Mouse (Mus musculus) myocyte (in vitro differentiated cells): ENCODE measurements around the gene Tmem236. TPM values are rescaled to one million over a fixed set of nuclear protein-coding genes. Genes with fewer than 3 reads are reported as not detected.
"Not testable (repeated sequence)": the region's sequence is repeated elsewhere in the genome, so short reads cannot be mapped to it uniquely, and the experiment has no call there.

Experiments
- H3K27me3 ChIP-seq: one replicate; pipeline ENCODE4 v1.6.1; 2011; ENCODE audit not compliant: control insufficient read depth, insufficient read depth, insufficient read length
- H3K36me3 ChIP-seq: one replicate; pipeline ENCODE4 v1.6.1; 2011; ENCODE audit not compliant: control insufficient read depth, insufficient read depth
- H3K4me2 ChIP-seq: one replicate; pipeline ENCODE4 v1.6.1; 2011; ENCODE audit warnings: low read depth, control low read depth
- H3K4me3 ChIP-seq: one replicate; pipeline ENCODE4 v1.5.1; 2011; ENCODE audit warnings: mild to moderate bottlenecking, control low read depth, moderate library complexity
- H3K79me2 ChIP-seq: one replicate; pipeline ENCODE4 v1.6.1; 2011; ENCODE audit not compliant: control insufficient read depth, insufficient read depth
- H3ac ChIP-seq: one replicate; pipeline ENCODE4 v1.6.1; 2011; ENCODE audit not compliant: control insufficient read depth, insufficient read length
- CEBPB ChIP-seq: IDR thresholded peaks from 2 replicates; pipeline ENCODE4 v1.6.1; 2011; ENCODE audit warnings: mild to moderate bottlenecking, moderate library complexity; ENCODE audit not compliant: poor library complexity, insufficient read depth, severe bottlenecking
- E2F4 ChIP-seq: IDR thresholded peaks from one replicate; pipeline ENCODE4 v1.6.1; 2011; ENCODE audit warnings: mild to moderate bottlenecking, control low read depth, moderate library complexity; ENCODE audit not compliant: insufficient read depth
- MAX ChIP-seq: IDR thresholded peaks from one replicate; pipeline ENCODE4 v1.6.1; 2011; ENCODE audit warnings: low read depth, mild to moderate bottlenecking, control low read depth
- MYOD1 ChIP-seq, 3 experiments: IDR thresholded peaks; one replicate each; pipeline ENCODE4 v1.6.1; 2011; ENCODE audit warnings: control low read depth in 2 of 3, low read depth in 2 of 3, mild to moderate bottlenecking in 2 of 3, moderate library complexity in 1 of 3; ENCODE audit not compliant: insufficient read length in 2 of 3, control insufficient read depth in 1 of 3
- MYOG ChIP-seq, 3 experiments: IDR thresholded peaks; one replicate each; pipeline ENCODE4 v1.6.1; 2011; ENCODE audit warnings: control low read depth in 2 of 3, low read depth in 2 of 3, mild to moderate bottlenecking in 2 of 3; ENCODE audit not compliant: insufficient read length in 2 of 3, control insufficient read depth in 1 of 3, insufficient read depth in 1 of 3
- POLR2A ChIP-seq: IDR thresholded peaks from one replicate; pipeline ENCODE4 v1.6.1; 2011; ENCODE audit warnings: low read depth, mild to moderate bottlenecking, control low read depth, moderate library complexity; ENCODE audit not compliant: insufficient read length
- POLR2AphosphoS2 ChIP-seq: IDR thresholded peaks from one replicate; pipeline ENCODE4 v1.6.1; 2011; ENCODE audit warnings: low read depth, control low read depth; ENCODE audit not compliant: insufficient read length
- REST ChIP-seq: IDR thresholded peaks from one replicate; pipeline ENCODE4 v1.6.1; 2011; ENCODE audit warnings: mild to moderate bottlenecking, control low read depth, moderate library complexity; ENCODE audit not compliant: insufficient read depth, insufficient read length
- SRF ChIP-seq: IDR thresholded peaks from one replicate; pipeline ENCODE4 v1.6.1; 2011; ENCODE audit warnings: low read depth; ENCODE audit not compliant: control insufficient read depth, insufficient read length
- TCF12 ChIP-seq: IDR thresholded peaks from one replicate; pipeline ENCODE4 v1.6.1; 2011; ENCODE audit warnings: mild to moderate bottlenecking, control low read depth; ENCODE audit not compliant: poor library complexity, insufficient read depth, severe bottlenecking
- TCF3 ChIP-seq: IDR thresholded peaks from one replicate; pipeline ENCODE4 v1.6.1; 2011; ENCODE audit warnings: low read depth, control low read depth; ENCODE audit not compliant: insufficient read length
- USF1 ChIP-seq: IDR thresholded peaks from one replicate; pipeline ENCODE4 v1.6.1; 2011; ENCODE audit warnings: low read depth, mild to moderate bottlenecking, control low read depth, moderate library complexity
- polyA plus RNA-seq: library from polyadenylated mRNA; unstranded; fragments of >200 nt; fragmentation: generic; extraction: Trizol; gene quantifications from one replicate; pipeline ENCODE4 v1.2.1, GENCODE M21; 2012; ENCODE audit warnings: missing spikeins

Gene Tmem236
- polyA plus RNA-seq, 1 experiment = 0.08 TPM

DNA sequence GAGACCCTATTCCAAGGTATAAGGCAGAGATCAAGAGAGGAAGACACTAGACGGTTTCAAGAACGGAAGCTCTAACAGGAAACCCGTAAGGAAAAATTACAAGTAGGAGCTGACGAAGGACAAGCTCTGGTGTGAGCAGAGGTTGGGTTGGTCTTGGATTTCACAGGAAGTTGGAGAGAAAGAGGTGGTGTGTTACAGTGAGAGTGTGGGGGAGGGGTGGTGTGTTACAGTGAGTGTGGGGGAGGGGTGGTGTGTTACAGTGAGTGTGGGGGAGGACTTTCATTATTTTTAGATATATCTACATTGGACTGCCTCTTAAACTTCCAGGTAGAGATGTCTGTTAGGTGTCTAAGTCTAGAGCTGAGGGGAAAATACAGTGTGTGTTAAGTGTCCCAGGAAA lies 16.4 kb downstream of the Tmem236 start:
- Histone ChIP-seq H3K27me3 (no peaks in the 10 kb centered on the region), H3ac (no peak overlapping the region), H3K79me2 (no peaks in the 10 kb centered on the region), H3K4me3 (no peak overlapping the region), H3K36me3 (no peaks in the 10 kb centered on the region), H3K4me2 (no peak overlapping the region)
- TF ChIP-seq CEBPB = no peak
- TF ChIP-seq E2F4 = no peak
- no peak for TF ChIP-seq USF1
- no peak for TF ChIP-seq MYOG (IDR thresholded peaks at IDR 0.05; ENCODE audit: control insufficient read depth in 1 of 3, insufficient read depth in 1 of 3, insufficient read length in 2 of 3, low read depth in 2 of 3)
- TF ChIP-seq SRF = no peak
- TF ChIP-seq MAX = no peak

DNA sequence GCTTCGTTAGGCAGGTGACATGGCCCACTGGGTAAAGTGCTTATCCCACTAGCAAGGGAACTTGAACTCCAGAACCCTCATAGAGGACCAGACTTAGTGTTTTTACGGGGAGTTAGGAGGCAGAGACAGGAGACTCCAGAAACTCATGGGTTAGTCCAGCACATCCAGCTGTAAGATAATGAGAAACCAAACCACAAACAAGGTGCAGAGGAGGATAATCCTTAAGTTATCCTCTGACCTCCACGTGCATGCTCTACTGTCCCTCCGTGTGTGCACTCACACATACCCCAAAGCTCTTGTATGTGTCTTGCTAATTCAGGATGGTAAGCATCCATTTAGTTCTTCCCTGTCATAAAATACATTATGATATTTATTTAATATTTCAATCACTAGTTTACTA lies 17.3 kb downstream of the Tmem236 start:
- no peak overlapping the region for H3K4me2 ChIP-seq
- no peak for TF ChIP-seq MYOD1 (IDR thresholded peaks at IDR 0.05; ENCODE audit: control insufficient read depth in 1 of 3, insufficient read length in 2 of 3, low read depth in 2 of 3)
- TF ChIP-seq USF1 = no peak
- no peak for TF ChIP-seq POLR2A
- no peak for TF ChIP-seq CEBPB
- no peak for TF ChIP-seq REST
- no peaks in the 10 kb centered on the region for H3K79me2 ChIP-seq
- no peak overlapping the region for H3ac ChIP-seq
- H3K27me3 ChIP-seq = no peaks in the 10 kb centered on the region
- H3K36me3 ChIP-seq = no peaks in the 10 kb centered on the region
- H3K4me3 ChIP-seq = no peak overlapping the region

GRCm38 (mm10) chr2:14192046-14192445 lies 17.7 kb downstream of the Tmem236 start:
- TF ChIP-seq TCF3 (no peak), POLR2AphosphoS2 (no peak)
- Histone ChIP-seq H3K27me3 (no peaks in the 10 kb centered on the region), H3K4me3 (no peak overlapping the region), H3ac (no peak overlapping the region), H3K79me2 (no peaks in the 10 kb centered on the region), H3K36me3 (no peaks in the 10 kb centered on the region), H3K4me2 (no peak overlapping the region)

- H3K4me2 ChIP-seq, H3ac ChIP-seq, H3K79me2 ChIP-seq, H3K27me3 ChIP-seq, H3K4me3 ChIP-seq, H3K36me3 ChIP-seq: not testable (repeated sequence)
Observed at GRCm38 (mm10) chr2:14198325-14198903, 24.1 kb downstream of the Tmem236 start.

GRCm38 (mm10) chr2:14199621-14200020 lies 25.3 kb downstream of the Tmem236 start:
- TF ChIP-seq POLR2A = no peak
- no peak for TF ChIP-seq CEBPB
- no peak for TF ChIP-seq TCF12
- TF ChIP-seq REST = no peak
- TF ChIP-seq TCF3 = no peak
- no peak for TF ChIP-seq MAX
- TF ChIP-seq E2F4 = no peak
- no peak for TF ChIP-seq SRF
- no peak for TF ChIP-seq MYOD1 (IDR thresholded peaks at IDR 0.05; ENCODE audit: control insufficient read depth in 1 of 3, insufficient read length in 2 of 3, low read depth in 2 of 3)
- TF ChIP-seq USF1 = no peak
- no peak for TF ChIP-seq POLR2AphosphoS2
- no peak for TF ChIP-seq MYOG (IDR thresholded peaks at IDR 0.05; ENCODE audit: control insufficient read depth in 1 of 3, insufficient read depth in 1 of 3, insufficient read length in 2 of 3, low read depth in 2 of 3)
- Histone ChIP-seq H3ac (no peak overlapping the region), H3K4me3 (no peak overlapping the region), H3K79me2 (no peaks in the 10 kb centered on the region), H3K4me2 (no peak overlapping the region), H3K27me3 (no peaks in the 10 kb centered on the region), H3K36me3 (no peaks in the 10 kb centered on the region)

- not testable (repeated sequence) for H3K4me3 ChIP-seq, H3K36me3 ChIP-seq, H3ac ChIP-seq, H3K4me2 ChIP-seq, H3K27me3 ChIP-seq, H3K79me2 ChIP-seq
Observed at GRCm38 (mm10) chr2:14200879-14201445, 26.6 kb downstream of the Tmem236 start.
